Mouse (Mus musculus) left cerebral cortex, adult 11 months (tissue): ENCODE results near the gene Slc22a23.
"Not testable (repeated sequence)": the region's sequence is repeated elsewhere in the genome, so short reads cannot be mapped to it uniquely, and the experiment has no call there.

Experiments
- DNase-seq: peaks from one replicate; pipeline ENCODE4 v3.0.0; 2022; ENCODE audit warnings: low spot score

The Slc22a23 gene

DNA sequence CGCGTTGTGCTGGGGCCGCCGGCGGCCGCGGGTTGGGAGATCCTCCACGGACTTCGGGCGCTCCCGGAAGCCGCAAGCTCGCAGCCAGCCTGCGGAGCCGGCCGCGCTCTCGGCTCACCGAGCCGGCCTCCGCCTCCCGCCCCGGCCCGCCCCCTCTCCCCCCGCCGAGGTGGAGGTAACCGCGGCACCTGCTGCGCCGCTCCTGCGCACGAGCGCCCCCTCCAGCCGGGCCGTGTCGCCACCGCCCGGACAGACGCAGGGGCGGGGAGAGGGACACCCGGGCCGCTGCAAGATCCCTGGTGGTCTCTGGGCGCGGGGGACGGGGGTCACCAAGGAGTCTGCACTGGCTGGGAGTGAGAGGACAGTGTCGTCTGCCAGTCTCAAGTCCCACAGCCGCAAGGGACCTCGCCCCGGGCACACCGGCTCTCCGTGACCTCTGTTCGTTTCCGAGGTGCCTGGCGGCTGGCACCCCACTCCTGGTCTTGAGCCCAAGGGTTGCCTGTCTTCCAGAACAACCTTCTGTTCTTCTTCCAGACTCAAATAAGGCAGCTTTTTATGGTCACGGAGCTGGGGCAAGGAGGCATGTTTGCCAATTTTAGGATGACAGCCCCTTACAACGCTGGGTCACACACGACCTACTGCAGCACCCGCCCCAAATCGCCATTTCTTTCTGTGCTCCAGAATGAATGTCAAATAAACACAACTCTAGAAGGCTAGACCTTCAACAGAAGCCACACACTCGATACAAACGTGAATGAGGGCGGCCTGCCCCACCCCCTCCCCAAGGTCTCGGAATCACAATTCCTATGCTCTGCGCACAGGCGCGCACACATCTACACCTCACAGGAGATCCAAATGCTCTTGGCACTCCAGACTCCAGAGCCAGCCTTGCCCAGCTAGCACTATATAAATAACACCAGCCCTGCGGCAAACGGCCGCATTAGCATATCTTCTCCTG, at the start of gene Slc22a23:
Gene Slc22a23, minus strand, starts transcription at position 55 of the 958 bp plus-strand sequence.
- DNase-seq: no peak

DNA sequence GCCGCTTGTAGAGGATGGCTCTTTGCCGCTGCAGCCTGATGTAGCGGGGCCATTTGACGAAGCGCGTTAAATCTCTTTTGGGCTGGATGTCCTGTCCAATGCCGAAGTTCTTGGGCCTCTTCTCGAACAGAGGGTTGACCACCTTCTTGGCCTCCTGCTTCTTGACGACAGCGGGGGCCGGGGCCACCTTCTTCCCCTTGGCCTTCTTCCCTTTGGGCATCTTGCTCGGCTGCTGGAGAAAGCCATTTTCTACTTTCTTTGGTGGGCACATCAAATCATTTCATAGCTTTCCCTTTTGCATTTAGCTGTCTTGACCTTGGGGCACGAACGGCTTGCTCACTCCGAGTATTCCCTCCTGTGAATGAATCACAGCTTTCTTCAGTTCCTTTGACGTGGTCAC, 49.3 kb upstream of the Slc22a23 start:
- DNase-seq: not testable (repeated sequence)

DNA sequence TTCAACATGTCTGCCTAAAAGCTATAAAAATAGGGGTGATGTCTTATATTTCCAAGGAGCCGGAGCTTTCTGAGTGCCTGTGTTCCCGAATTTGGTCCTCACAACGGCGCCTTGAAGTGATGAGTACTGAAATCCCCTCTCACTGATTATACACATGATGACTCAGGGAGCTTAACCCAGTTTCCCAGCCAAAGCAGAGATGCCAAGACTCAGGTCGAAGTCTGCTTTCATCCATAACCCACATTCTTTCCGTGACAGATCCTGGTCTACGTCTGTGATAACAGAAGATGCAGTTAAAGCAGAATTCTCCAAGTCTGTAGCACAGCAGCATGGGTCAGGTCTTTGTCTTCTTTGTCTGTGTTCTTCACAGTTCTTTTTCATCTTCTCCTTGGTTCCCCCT, 47.4 kb upstream of the Slc22a23 start:
- DNase-seq: no peak

DNA sequence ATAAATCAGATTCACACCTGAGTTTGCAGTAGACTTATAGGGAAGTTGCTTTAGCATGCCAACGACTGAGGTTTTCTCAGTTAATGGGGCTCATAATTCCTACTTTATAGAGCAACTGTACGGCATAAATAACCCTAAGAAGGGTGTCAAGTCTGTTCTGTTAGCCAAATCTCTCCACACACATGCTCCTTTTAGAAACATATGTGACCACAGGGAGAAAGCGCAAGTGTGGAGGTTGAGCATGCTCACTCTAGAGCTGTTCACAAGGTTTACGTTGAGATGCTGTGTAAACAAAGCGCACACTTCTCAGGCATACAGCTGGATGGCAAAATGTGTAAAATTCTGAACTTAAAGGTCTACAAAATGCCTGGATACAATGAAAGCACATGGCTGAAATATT, 43.2 kb upstream of the Slc22a23 start:
- no peak for DNase-seq

DNA sequence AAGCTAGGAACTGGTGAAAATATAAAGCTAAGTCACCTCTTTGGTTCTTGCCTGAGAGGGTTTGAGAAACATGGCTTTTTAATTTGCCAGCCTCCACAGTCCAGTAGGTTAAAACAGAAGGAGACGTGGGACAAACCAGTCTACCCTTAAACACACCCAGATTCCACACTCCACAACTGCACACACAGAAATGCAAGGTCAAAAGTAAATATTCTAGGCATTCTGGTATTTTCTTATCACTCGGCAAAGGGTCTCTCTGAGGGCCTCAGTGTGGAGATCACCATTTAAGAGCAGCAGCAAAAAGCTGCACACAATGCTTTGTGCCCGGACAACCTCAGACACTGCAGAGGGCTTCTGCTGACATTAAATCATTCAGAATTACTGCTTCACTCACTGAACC, 38.4 kb upstream of the Slc22a23 start:
- no peak for DNase-seq

DNA sequence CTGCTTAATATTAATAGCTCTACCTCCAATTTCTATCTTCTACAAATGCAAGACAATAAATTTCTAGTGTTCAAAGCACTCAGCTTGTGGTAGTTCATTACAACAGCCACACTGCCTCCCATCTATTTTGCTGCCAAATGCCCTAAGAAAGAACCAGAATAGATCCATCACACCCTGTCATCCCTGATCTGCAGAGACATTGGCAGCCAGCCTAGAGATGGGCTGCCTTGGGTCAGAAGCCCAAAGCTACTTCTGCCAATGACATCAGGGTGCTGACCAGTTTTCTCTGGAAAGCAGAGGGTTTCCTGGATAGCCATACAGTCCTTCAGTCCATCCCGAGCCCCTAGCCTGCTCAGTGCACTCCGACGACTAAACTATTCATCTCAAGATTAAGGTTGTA, 33.9 kb upstream of the Slc22a23 start:
- DNase-seq: no peak

DNA sequence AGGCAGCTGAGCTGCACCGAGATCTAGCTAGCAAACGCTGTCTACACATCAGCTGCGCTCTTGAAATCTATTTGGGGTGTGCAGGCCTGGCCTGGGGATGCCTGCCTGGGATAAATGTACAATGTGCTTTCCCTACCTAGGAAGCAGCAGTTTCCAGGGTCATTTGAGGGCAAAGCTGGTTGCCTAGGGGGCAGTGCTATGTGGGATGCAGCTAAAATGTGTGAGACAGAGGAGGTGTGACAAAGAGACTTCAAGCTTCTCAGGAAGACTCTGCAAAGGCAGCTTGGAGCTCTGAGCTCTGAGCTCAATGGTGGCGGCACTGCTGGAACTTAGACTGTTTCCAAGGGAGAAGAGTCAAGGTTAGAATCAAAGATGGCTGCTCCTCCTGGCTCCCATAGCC, 30.2 kb upstream of the Slc22a23 start:
- DNase-seq: peak; percentile 35

DNA sequence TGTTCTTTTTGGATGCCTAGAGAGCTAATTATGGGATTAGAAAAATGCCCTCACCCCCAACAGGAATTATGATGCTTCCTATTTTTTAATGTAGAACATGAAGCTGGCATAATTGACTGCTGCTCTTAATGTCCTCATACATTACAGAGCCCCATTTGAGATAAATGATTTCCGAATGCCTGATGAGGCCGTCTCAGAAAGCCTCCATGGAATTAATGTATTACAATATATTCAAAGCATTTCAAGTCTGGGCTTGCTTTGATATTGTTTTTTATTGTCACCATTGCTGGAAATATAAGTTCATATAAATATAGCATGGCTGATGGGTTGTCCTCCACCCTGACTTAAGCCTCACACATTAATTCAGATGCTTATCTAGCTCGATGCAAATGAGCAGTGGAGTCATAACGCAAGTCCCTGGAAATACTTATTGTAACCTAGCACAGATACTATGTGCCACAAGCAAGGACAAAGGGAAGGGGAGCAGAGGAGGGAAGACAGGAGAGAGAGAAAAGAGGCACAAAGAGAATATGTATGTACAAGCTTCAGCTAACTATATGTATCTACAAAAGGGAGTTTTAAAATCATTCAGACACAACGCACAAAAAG, 28.0 kb upstream of the Slc22a23 start:
- no peak for DNase-seq

DNA sequence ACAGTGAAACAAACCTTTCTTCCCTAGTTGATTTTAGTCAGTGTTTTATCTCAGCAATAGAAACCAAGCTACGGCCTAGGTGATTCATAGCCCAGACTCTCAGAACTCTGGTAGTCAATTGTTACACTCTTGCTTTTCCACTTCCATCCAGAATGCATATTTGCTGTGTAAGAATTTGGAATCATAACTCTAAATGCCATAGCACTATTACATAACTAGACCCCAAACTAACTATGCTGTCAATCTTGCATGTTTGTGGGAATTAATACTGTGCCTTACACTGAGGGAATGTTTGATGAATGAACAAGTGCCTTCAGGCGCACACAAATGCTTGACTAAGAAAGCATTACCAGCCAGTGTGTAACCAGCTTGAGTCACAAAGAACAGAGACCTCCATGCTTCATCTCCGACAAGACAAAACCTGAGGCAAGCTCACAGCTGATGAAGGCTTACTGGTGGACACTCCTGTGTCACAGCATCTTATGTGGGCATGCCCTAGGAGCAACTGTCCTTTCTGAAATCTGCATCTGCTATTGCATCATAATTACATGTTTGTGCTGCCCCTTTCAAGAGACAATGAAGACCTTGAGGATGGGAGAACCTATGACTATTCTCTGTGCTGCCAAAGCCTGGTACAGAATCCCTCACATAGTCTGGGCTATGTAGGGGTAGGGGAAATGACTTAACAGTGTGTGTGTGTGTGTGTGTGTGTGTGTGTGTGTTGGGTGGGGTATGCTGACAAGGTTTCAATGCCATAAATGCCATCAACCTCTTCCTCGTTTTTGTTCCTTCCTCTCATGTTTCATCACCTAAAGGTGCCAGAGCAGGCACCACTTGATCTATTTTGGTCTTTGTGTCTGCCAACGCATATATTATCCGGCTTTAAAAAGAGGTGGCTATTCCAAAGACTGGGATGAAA, 27.2 kb upstream of the Slc22a23 start:
- peak; percentile 26 for DNase-seq

DNA sequence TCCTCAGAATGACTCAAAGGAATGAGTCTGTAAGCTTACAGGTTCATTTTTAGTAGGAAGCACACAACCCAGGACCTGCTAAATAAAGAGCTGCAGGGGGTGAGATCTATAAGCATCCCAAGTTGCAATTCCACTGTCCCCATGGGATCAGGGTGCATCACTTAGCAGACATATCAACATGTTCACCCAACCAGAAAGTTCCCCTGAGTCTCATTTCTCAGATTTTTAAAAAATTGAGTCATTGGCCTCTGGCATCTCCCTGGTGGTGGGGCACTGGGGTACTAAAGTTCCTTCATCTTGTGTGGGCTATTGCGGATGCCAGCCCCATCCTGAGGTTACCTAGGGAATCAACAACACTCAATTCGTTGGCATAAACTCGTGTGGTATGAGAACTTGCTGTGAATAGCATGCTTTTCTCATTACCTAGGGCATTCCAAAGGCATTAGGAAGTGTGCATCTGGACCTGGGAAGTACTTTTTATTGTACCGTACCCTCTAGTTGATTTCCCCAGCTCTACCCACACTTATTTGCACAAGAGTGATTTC, 25.4 kb upstream of the Slc22a23 start:
- DNase-seq: no peak

DNA sequence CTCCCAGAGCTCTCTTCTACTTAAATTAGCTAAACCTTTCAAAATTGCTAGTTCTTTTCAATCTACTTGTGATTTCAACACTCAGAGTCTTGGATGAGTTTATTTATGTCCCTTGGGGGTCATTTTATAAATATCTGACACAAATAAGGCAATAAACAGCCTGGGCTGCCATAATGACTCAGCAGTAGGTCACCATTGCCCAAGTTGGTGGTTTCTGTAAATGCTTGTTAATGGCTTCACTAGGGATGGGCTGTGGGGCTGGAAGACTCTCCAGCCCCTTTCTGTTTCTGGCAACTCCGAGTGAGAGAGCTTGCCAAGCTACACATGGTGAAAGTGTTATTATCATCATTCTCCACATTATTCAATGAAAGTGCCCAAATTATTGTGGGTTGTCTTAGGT, 20.2 kb upstream of the Slc22a23 start:
- DNase-seq: no peak

DNA sequence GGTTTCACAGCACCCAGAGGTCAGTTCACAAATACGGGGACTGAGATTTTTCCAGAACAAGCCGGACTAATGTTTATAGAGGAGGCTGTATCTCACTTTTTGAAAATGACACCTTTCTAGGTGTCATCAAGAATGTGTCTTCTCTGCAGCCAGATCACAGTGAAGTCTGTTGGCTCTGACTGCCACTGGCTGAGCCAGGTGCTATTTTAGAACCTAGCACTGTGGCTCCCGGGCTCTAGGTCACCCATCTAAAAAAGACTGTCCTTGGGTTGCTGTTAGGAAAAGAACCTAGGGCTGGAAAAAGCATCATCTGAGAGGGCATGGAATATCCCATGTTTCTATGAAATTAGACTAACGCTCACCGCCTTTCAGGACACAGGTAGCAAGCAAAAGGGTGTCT, 10.7 kb upstream of the Slc22a23 start:
- DNase-seq: no peak

DNA sequence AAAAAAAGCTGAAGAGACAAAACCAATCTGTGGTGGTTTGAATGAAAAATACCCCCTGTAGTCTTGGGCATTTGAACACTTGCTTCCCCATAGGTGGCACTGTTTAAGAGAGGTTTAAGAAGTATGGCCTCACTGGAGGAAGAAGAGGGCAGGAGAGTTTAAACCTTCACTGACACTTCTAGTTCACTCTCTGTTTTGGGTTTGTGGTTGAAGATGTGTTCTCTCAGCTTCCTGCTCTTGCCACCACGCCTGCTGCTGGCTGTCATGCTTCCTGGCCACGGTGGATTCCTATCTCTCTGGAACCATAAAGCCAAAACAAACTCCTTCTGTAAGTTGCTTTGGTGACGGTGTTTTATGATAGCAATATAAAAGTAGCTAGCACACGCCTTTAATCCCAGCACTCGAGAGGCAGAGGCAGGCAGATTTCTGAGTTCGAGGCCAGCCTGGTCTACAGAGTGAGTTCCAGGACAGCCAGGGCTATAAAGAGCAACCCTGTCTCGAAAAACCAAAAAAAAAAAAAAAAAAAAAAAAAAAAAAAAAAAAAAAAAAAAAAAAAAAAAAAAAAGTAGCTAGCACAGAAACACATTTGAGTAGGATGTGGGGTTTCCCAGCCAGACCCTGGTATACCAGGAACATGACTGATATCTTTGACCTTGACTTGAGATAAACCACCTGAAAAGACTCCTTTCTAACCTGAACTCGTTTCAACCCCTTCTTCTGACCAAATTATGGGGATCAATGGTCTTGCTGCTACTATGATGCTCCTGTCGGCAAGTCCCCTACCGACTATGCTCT, 10.0 kb upstream of the Slc22a23 start:
- no peak for DNase-seq

DNA sequence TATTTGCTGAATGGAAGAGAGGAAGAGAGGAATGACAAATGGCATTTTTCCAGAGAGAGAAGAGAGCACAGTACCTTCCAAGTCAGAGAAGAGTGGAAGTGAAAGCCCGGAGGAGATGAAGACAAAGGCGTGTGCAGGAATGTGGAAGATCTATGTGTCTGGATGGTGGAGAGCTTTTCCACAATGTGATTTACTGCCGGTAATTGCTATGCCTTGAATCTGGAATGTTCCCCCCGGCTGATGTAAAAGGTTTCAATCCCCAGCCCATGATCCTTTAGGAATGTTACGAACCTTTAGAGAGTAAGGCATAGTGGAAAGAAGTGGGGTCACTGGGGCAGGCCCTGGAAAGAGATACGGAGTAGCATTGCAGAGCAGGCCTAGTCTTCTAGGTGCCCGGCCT, 8.3 kb upstream of the Slc22a23 start:
- DNase-seq: no peak

DNA sequence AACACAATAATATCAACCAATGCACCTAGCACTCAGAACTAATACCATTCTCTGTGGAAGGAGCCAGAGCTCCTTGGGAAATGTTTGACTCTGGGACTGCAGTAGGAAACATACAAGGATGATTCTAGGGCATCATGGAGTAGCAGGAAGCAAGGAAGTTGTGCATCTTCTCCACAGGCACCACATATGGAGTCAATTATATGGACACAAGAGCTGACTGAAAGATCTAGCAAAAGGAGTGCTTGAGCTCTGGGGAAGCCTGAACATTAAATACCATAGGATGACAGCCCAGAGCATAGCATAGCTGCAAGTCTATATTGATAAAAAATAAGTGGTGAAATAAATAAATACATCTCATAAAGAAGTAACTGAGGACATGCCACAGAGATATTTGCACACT, 6.5 kb upstream of the Slc22a23 start:
- DNase-seq: no peak

DNA sequence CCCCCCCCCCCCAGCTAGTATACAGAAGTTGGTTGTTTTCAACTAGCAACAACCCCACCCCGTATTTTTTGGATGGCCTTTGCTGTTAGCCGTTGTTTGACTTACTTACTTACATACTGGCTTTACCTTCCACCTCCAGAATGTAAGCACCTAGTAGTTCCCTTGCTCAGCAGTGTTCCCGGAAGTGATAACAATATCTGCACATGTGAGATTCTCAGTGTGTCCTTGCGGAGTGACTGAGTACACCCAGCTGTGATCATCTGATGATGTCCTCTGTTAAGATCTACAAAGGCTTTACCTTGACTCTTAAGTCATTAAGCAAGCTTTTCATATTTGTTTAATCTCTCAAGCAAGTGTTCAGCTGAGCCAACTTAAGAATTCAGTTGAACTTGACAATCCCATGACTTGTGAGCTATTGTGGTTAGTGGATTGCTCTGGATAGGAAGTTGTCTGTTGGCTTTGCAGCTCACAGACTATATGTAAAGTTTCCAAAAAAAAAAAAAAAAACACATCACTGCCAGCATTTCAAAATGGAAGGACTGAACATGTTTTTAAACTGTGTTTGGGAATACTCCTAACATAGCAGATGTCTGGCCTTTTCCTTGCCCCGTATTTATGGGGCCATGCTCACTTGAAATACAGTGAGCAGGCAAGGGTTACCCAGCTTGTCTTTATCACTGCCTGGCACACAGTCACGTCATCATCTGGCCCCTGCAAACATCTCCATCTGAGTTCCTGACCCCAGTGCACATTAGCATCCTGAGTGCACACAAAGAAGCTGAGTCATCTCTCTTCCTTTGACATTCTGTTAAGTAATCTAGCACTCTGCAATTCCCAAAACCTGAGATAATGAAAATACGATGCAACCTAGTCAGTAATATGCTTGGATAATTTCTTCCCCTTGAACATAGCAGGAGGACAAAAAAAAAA, 3.2 kb upstream of the Slc22a23 start:
- DNase-seq: no peak

DNA sequence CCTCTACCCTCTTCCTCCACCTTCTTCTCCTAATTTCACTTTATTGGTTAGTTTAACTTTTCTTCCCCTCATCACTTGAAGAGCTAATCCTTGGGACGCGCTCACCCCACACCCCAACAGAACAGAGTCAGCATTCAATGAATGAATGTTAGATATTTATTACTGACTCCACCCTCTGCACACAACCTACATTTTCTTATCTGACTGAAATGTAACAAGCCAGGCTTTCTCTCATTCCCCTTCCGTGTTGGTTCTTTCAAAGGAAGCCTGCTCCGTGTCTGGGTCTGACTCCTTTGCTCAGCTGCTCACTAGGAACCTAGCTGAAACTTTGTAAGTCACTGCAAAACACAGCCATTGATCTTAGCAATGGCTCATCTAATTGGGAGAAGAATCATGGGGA, 1.8 kb upstream of the Slc22a23 start:
- DNase-seq: no peak

DNA sequence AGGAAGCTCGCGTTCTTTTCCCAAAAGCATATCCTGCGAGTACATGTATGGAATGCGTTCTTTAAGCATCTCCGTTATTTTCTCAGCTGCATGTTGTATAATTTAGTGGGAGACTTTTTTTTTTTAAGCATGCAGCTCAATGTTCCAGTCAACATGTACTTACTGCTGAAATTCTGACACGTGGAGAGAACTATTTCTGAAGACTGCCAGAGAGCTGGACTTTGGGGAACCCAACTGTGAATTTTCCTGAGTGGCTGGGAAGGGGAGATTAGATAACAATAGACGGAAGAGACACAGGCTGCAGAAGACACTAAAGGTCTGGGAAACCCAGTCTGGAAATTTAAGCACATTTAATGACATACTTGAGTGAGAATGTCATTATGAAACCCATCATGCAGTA, 1.3 kb upstream of the Slc22a23 start:
- DNase-seq: no peak

DNA sequence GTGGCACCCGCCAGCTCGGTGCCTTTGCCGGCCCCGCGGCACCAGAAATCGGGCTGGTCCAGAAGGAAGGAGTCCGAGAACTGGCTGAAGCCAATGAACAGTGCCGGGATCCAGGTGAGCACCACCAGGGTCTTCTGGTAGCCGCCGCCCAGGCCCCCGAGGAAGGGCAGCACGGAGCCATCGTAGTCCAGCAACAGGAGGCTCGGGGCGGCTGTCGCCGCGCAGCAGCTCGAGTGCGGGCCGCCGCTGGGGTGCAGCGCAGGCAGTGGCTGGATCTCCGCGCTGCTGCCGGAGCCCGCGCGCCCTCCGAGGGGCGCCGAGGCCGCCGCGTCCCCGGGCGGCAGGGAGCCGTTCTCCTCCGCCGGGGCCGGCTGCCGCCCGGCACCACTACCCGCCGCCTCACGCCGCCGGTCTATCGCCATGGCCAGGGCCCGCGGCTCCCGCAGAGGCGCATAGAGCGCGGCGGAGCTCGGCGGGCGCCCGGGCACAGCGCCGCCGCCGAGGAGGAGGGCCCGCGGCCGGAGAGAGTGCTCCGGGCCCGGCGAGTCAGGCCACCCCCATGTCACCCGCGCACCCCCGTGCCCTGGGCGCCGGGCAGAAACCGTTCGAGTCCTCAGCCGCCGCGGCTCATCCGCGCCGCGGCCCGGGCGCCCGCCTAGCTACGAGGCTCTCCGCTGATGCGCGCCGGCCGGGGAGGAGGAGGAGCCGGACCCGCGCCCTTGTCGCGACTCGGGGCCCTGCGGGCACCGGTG, 430 bp downstream of the Slc22a23 start:
- no peak for DNase-seq
